26 mouse cellular contexts compared by ENCODE assay signal in genomic region chr8:46397777-46398176, GRCm38 (mm10).
DNase-seq lines count a peak whose midpoint lies in the region; ATAC-seq and TF ChIP-seq lines count a peak whose summit lies in the region.
"Had no signal": no experiment of that assay in that cellular context is flagged by ENCODE, and none has a peak within 500 bp of the region (broad histone marks: within the 10 kb centered on the region; RNA-seq: fewer than 3 reads in every experiment).

No protein-coding gene starts in this region.

- H3K9ac ChIP-seq in forebrain, postnatal 0 days = no peak overlapping the region
- no peak overlapping the region for H3K9ac ChIP-seq in forebrain, embryonic 15.5 days (replicated peaks)
- H3K9ac ChIP-seq in liver, adult 2 months (ENCODE audit: low read depth, low read length) = no peak overlapping the region
- H3K9ac ChIP-seq in liver, embryonic 12.5 days = no peak overlapping the region
- H3K9ac ChIP-seq: embryonic facial prominence, embryonic 13.5 days; hindbrain, embryonic 13.5 days had no signal

- H3K27ac ChIP-seq in forebrain, postnatal 0 days (ENCODE audit: low read depth, low read length) = peak overlapping the region; percentile 67
- H3K27ac ChIP-seq in forebrain, embryonic 15.5 days (replicated peaks) = no peak overlapping the region
- peak overlapping the region; percentile 67 for H3K27ac ChIP-seq in liver, adult 2 months (replicated peaks; ENCODE audit: insufficient read depth, low read depth, low read length)
- no peak overlapping the region for H3K27ac ChIP-seq in liver, embryonic 12.5 days
- H3K27ac ChIP-seq: embryonic facial prominence, embryonic 10.5 days; embryonic facial prominence, embryonic 13.5 days; gastrocnemius, adult 2 months; hindbrain, embryonic 10.5 days; hindbrain, embryonic 13.5 days had no signal

- no peak for TF ChIP-seq POLR2A in liver, adult 2 months (IDR thresholded peaks at IDR 0.05; ENCODE audit: extremely low read depth, insufficient read depth, low read length)
- TF ChIP-seq POLR2A in brain, embryonic 14.5 days (IDR thresholded peaks at IDR 0.05; ENCODE audit: borderline replicate concordance, extremely low read depth, insufficient read depth, insufficient read length, poor library complexity, severe bottlenecking) = no peak

- ATAC-seq in forebrain, postnatal 0 days = peak; percentile 79; the same call in 1 of the 2 replicates
- no peak for ATAC-seq in forebrain, embryonic 15.5 days (replicated peaks)
- ATAC-seq in liver, embryonic 12.5 days = no peak
- ATAC-seq: CD4-positive, CD25-positive, alpha-beta regulatory T cell, adult 4 months; hindbrain, embryonic 16.5 days; intestine, embryonic 16.5 days had no signal

- H3K9me3 ChIP-seq in forebrain, postnatal 0 days (ENCODE audit: low read length) = no peaks in the 10 kb centered on the region
- H3K9me3 ChIP-seq in forebrain, embryonic 15.5 days = no peaks in the 10 kb centered on the region
- no peaks in the 10 kb centered on the region for H3K9me3 ChIP-seq in liver, embryonic 12.5 days (replicated peaks)
- H3K9me3 ChIP-seq: embryonic facial prominence, embryonic 10.5 days; embryonic facial prominence, embryonic 13.5 days; hindbrain, embryonic 10.5 days; hindbrain, embryonic 13.5 days had no signal

- peak; percentile 35 for DNase-seq in forebrain, postnatal 0 days
- no peak for DNase-seq in liver, adult 2 months (ENCODE audit: extremely low read depth, low read depth, low spot score)
- DNase-seq in brain, embryonic 14.5 days (ENCODE audit: low read depth) = peak; percentile 14
- DNase-seq in cerebellum, adult 18-20 months = no peak
- DNase-seq: adrenal gland, adult 2 months; adrenal gland, postnatal 14 days; cerebellum, adult 11 months; cerebellum, adult 8-10 months; cerebellum, postnatal 10 days; cerebellum, postnatal 36 days; embryo, embryonic 11 days; gastrocnemius, adult 2 months; gastrocnemius, postnatal 14 days; heart, postnatal 36 days; kidney, adult 2 months had no signal

- 51% methylated on average over 8 of the region's 8 CpGs for WGBS in forebrain, postnatal 0 days
- WGBS in forebrain, embryonic 15.5 days = 63% methylated on average over 8 of the region's 8 CpGs
- 51% methylated on average over 8 of the region's 8 CpGs for WGBS in liver, adult 2 months
- WGBS in liver, embryonic 12.5 days (ENCODE audit: insufficient replicate concordance) = 59% methylated on average over 8 of the region's 8 CpGs

- TF ChIP-seq CTCF in forebrain, postnatal 0 days (IDR thresholded peaks at IDR 0.05; ENCODE audit: low read depth) = no peak
- TF ChIP-seq CTCF in liver, adult 2 months (IDR thresholded peaks at IDR 0.05; ENCODE audit: low read depth, low read length) = no peak
- TF ChIP-seq CTCF in brain, embryonic 14.5 days (IDR thresholded peaks at IDR 0.05; ENCODE audit: borderline replicate concordance, extremely low read depth, insufficient read depth, insufficient read length) = no peak

- peaks cover 8% of the 10 kb centered on the region; the same call in 1 of the 2 replicates for H3K4me1 ChIP-seq in forebrain, postnatal 0 days (ENCODE audit: insufficient read depth)
- H3K4me1 ChIP-seq in forebrain, embryonic 15.5 days = no peaks in the 10 kb centered on the region
- peaks cover 5% of the 10 kb centered on the region for H3K4me1 ChIP-seq in liver, adult 2 months (ENCODE audit: control insufficient read depth, insufficient read depth, low read length)
- H3K4me1 ChIP-seq in liver, embryonic 12.5 days = no peaks in the 10 kb centered on the region
- H3K4me1 ChIP-seq: embryonic facial prominence, embryonic 10.5 days; embryonic facial prominence, embryonic 13.5 days; hindbrain, embryonic 10.5 days; hindbrain, embryonic 13.5 days had no signal

- no peaks in the 10 kb centered on the region for H3K79me2 ChIP-seq in liver, adult 2 months (ENCODE audit: control insufficient read depth, insufficient read depth, low read length)

- no peak overlapping the region for H3K4me2 ChIP-seq in forebrain, postnatal 0 days (ENCODE audit: low read depth)
- no peak overlapping the region for H3K4me2 ChIP-seq in forebrain, embryonic 15.5 days (replicated peaks)
- H3K4me2 ChIP-seq in liver, embryonic 12.5 days = no peak overlapping the region
- H3K4me2 ChIP-seq: embryonic facial prominence, embryonic 13.5 days; heart, embryonic 11.5 days; hindbrain, embryonic 13.5 days had no signal

- H3K36me3 ChIP-seq in forebrain, postnatal 0 days (ENCODE audit: insufficient read depth) = no peaks in the 10 kb centered on the region
- no peaks in the 10 kb centered on the region for H3K36me3 ChIP-seq in forebrain, embryonic 15.5 days
- H3K36me3 ChIP-seq in liver, adult 2 months (ENCODE audit: control insufficient read depth, insufficient read depth, low read length) = no peaks in the 10 kb centered on the region
- H3K36me3 ChIP-seq in liver, embryonic 12.5 days = no peaks in the 10 kb centered on the region
- H3K36me3 ChIP-seq: embryonic facial prominence, embryonic 10.5 days; embryonic facial prominence, embryonic 13.5 days; hindbrain, embryonic 10.5 days; hindbrain, embryonic 13.5 days had no signal

- no peak overlapping the region for H3K4me3 ChIP-seq in forebrain, postnatal 0 days (ENCODE audit: low read depth, low read length)
- H3K4me3 ChIP-seq in forebrain, embryonic 15.5 days = no peak overlapping the region
- no peak overlapping the region for H3K4me3 ChIP-seq in liver, adult 2 months (ENCODE audit: insufficient read depth, low read depth, low read length)
- H3K4me3 ChIP-seq in liver, embryonic 12.5 days = no peak overlapping the region
- H3K4me3 ChIP-seq: embryonic facial prominence, embryonic 10.5 days; embryonic facial prominence, embryonic 13.5 days; erythroblast, embryonic 14.5 days; gastrocnemius, adult 2 months; hindbrain, embryonic 10.5 days; hindbrain, embryonic 13.5 days had no signal

- no peaks in the 10 kb centered on the region for H3K27me3 ChIP-seq in forebrain, postnatal 0 days (ENCODE audit: insufficient read depth, low read length)
- H3K27me3 ChIP-seq in forebrain, embryonic 15.5 days = no peaks in the 10 kb centered on the region
- no peaks in the 10 kb centered on the region for H3K27me3 ChIP-seq in liver, adult 2 months (ENCODE audit: control insufficient read depth, insufficient read depth, low read length)
- H3K27me3 ChIP-seq in liver, embryonic 12.5 days (replicated peaks) = no peaks in the 10 kb centered on the region
- H3K27me3 ChIP-seq: embryonic facial prominence, embryonic 13.5 days; hindbrain, embryonic 13.5 days had no signal

Comparison
In these comparisons a context has a peak if more than half of its experiments do, and no peak if none do; other contexts are left out.
1. H3K27ac ChIP-seq: peak in forebrain, postnatal 0 days (single experiment) and liver, adult 2 months (single experiment); none in forebrain, embryonic 15.5 days (single experiment) and liver, embryonic 12.5 days (single experiment).
2. DNase-seq: peak in forebrain, postnatal 0 days (single experiment) and brain, embryonic 14.5 days (single experiment); none in liver, adult 2 months (single experiment) and cerebellum, adult 18-20 months (0 of 2).